Mouse (Mus musculus): ENCODE data around the gene Slc12a6. TPM values are rescaled to one million over a fixed set of nuclear protein-coding genes. Genes with fewer than 3 reads are reported as not detected.

Gene Slc12a6
- polyA plus RNA-seq, 1 experiment from 2014 or later, result 11.8 TPM

DNA sequence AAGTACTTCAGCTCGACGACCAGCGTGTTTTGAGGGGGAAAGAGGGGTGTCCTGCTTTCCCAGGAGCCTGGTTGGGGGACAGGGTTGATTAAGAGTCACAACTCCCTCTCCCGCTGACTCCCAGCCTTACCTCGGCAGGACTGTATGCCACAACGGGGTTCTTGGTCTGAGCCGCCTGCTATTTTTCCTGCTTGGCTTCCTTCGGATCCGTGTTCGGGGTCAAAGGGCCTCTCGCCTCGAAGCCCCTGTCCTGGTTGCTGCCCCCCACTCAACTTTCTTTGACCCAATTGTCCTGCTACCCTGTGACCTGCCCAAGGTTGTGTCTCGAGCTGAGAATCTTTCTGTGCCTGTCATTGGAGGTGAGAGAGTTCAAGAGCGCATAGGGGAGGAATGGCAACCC lies 23.8 kb upstream of the Slc12a6 start:
- Histone ChIP-seq H3K9me3 (replicated peaks) (no peaks in the 10 kb centered on the region), H3K4me2 (no peak overlapping the region), H3K27me3 (peaks cover 4% of the 10 kb centered on the region; the same call in 1 of the 2 replicates), H3K36me3 (ENCODE audit: poor library complexity, severe bottlenecking) (peaks cover 25% of the 10 kb centered on the region), H3K4me1 (peaks cover 13% of the 10 kb centered on the region), H3K27ac (no peak overlapping the region), H3K9ac (no peak overlapping the region), H3K4me3 (no peak overlapping the region)
- 87% methylated on average over 14 of the region's 14 CpGs for WGBS
- no peak for ATAC-seq

- 92% methylated on average over 5 of the region's 5 CpGs for WGBS
- no peak overlapping the region for H3K9ac ChIP-seq
- H3K9me3 ChIP-seq (replicated peaks), result no peaks in the 10 kb centered on the region
- H3K27ac ChIP-seq, result no peak overlapping the region
- H3K36me3 ChIP-seq (ENCODE audit: poor library complexity, severe bottlenecking), result peaks cover 28% of the 10 kb centered on the region
- no peak overlapping the region for H3K4me3 ChIP-seq
- H3K4me2 ChIP-seq, result no peak overlapping the region
- H3K4me1 ChIP-seq, result peaks cover 9% of the 10 kb centered on the region
- no peaks in the 10 kb centered on the region for H3K27me3 ChIP-seq
- no peak for ATAC-seq
Observed at GRCm38 (mm10) chr2:112245307-112245706, 20.3 kb upstream of the Slc12a6 start.

DNA sequence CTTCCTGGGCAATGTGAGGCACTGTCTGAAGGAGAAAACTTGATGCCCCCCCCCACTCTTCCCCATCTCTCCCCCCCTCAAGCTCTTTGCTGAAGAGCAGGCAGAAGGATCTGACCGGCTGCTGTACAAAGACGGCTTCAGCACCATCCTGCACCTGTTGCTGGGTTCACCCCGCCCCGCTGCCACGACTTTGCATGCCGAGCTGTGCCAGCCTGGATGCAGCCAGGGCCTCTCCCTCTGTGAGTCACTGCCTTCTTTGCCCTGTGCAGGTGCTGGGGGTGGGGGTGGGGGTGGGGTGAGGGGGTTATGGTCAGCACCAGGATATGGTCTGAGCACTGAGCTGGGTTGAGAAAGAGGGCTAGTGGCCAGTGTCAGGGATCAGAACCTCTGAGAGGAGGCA lies 19.4 kb upstream of the Slc12a6 start:
- 95% methylated on average over 6 of the region's 6 CpGs for WGBS
- Histone ChIP-seq H3K36me3 (ENCODE audit: poor library complexity, severe bottlenecking) (peaks cover 28% of the 10 kb centered on the region), H3K4me1 (no peaks in the 10 kb centered on the region), H3K4me2 (no peak overlapping the region), H3K4me3 (no peak overlapping the region), H3K27ac (no peak overlapping the region), H3K27me3 (no peaks in the 10 kb centered on the region), H3K9ac (no peak overlapping the region), H3K9me3 (replicated peaks) (no peaks in the 10 kb centered on the region)
- ATAC-seq, result no peak

GRCm38 (mm10) chr2:112247323-112247722 lies 18.3 kb upstream of the Slc12a6 start:
- H3K27me3 ChIP-seq, result no peaks in the 10 kb centered on the region
- WGBS, result 90% methylated on average over 10 of the region's 10 CpGs

GRCm38 (mm10) chr2:112249780-112250453 lies 15.7 kb upstream of the Slc12a6 start:
- Histone ChIP-seq H3K4me3 (no peak overlapping the region), H3K4me1 (no peaks in the 10 kb centered on the region), H3K27ac (no peak overlapping the region), H3K4me2 (no peak overlapping the region), H3K9ac (no peak overlapping the region), H3K27me3 (no peaks in the 10 kb centered on the region), H3K36me3 (ENCODE audit: poor library complexity, severe bottlenecking) (peaks cover 16% of the 10 kb centered on the region), H3K9me3 (replicated peaks) (no peaks in the 10 kb centered on the region)
- 88% methylated on average over 10 of the region's 10 CpGs for WGBS
- no peak for ATAC-seq

More at GRCm38 (mm10) chr2:112247323-112247722, 18.3 kb upstream of the Slc12a6 start:
- Histone ChIP-seq H3K9me3 (replicated peaks) (no peaks in the 10 kb centered on the region), H3K9ac (no peak overlapping the region), H3K27ac (no peak overlapping the region), H3K4me1 (no peaks in the 10 kb centered on the region), H3K4me3 (no peak overlapping the region), H3K36me3 (ENCODE audit: poor library complexity, severe bottlenecking) (peaks cover 28% of the 10 kb centered on the region), H3K4me2 (no peak overlapping the region)
- ATAC-seq, result no peak

DNA sequence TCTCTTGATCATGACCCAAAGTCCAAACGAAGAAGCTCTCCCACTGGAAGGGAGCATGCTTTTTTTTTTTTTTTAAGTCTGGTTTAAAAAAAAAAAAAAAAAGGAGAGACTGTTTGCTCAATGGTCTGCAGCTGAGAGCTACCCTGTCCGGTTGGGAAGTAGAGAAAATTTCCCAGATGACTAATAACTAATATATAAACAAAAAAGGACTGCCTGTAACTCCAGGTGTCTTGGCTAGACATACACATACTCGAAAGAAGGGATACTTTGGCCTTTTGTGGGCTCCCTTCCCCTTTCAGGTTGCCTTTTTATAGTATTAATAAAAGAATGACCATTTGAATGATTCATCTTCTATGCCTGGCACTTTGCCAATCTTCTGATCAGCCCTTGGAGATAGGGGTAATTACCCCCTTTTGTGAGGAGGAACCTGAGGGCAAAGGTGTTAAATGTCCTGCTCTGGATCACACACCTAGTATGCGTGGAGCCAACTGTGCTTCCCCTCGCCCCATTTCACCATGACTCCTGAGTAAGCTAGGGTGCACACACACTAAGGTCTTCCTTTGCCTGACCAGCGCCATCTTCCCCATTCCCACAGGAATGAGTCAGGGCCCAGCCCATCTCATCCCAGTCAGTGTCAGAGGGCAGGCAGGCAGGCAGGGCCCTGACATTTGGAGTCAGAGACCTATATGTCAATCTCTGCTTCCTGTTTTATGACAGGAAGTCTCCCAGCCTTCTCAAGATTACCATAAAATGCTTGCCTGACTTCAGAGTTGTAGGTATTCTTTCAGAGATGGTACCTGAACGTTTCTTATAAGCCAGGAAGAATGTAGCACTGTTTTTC lies 10.7 kb upstream of the Slc12a6 start:
- no peaks in the 10 kb centered on the region for H3K4me1 ChIP-seq
- H3K9me3 ChIP-seq (replicated peaks), result no peaks in the 10 kb centered on the region
- no peak for ATAC-seq
- H3K9ac ChIP-seq, result no peak overlapping the region
- no peak overlapping the region for H3K4me2 ChIP-seq
- no peaks in the 10 kb centered on the region for H3K36me3 ChIP-seq (ENCODE audit: poor library complexity, severe bottlenecking)
- no peak overlapping the region for H3K27ac ChIP-seq
- WGBS, result 74% methylated on average over 7 of the region's 7 CpGs
- H3K27me3 ChIP-seq, result no peaks in the 10 kb centered on the region
- H3K4me3 ChIP-seq, result no peak overlapping the region

GRCm38 (mm10) chr2:112259241-112259962 lies 6.2 kb upstream of the Slc12a6 start, which contains the start of gene Nutm1:
Nutm1 (minus strand) TSS chr2:112259291.
- Histone ChIP-seq H3K36me3 (ENCODE audit: poor library complexity, severe bottlenecking) (no peaks in the 10 kb centered on the region), H3K4me1 (peaks cover 13% of the 10 kb centered on the region), H3K4me2 (no peak within 1 kb of the TSS), H3K27ac (no peak within 1 kb of the TSS), H3K27me3 (no peaks in the 10 kb centered on the region), H3K9me3 (replicated peaks) (no peaks in the 10 kb centered on the region), H3K4me3 (no peak within 1 kb of the TSS), H3K9ac (no peak within 1 kb of the TSS)
- no peak for ATAC-seq
- WGBS, result 72% methylated on average over 10 of the region's 10 CpGs

DNA sequence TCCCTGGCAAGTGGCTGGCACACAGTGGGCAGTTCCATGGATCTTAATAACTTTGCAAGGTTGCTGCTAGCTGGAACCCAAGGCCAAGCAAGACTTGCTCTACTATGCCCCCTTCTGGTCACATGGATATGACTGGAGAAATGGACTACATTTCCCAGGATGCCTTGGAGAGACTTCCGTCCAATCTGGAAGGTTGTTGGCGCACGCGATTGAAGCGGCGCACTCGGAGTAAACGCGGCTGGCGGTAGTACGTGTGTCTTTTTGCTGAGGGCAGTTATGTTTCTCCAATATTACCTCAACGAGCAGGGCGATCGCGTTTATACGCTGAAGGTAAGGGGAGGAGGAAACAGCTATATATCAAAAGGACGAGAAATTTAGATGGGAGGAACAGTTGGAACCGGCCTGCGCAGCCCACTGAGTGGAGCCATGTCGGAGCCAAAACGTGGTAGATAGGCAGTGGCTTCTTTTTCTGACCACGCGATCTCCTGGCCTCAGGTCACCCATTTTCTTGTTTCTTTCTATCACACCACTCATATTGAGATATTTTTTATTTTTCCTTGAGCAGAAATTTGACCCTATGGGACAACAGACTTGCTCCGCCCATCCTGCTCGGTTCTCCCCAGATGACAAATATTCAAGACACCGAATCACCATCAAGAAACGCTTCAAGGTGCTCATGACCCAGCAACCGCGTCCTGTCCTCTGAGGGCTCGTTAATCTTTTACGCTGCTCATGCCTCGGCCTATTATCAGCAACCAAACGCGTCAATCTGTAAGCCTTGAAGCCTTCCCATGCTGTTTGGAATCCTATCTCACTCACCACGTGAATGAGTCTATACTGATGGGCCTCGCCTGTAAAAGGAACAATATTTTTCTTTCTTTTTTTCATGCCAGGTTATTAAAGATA lies 3.6 kb upstream of the Slc12a6 start, which contains the start of gene Nop10:
Gene Nop10 (plus strand): TSS at position 179 of the 906 bp plus-strand sequence.
- Histone ChIP-seq H3K4me1 (peaks cover 26% of the 10 kb centered on the region), H3K27ac (peak within 1 kb of the TSS; percentile 12; the same call in 1 of the 2 replicates), H3K9me3 (replicated peaks) (no peaks in the 10 kb centered on the region), H3K4me3 (peak within 1 kb of the TSS; percentile 57), H3K36me3 (ENCODE audit: poor library complexity, severe bottlenecking) (no peaks in the 10 kb centered on the region), H3K27me3 (no peaks in the 10 kb centered on the region), H3K9ac (peak within 1 kb of the TSS; percentile 70), H3K4me2 (peak within 1 kb of the TSS; percentile 77)
- ATAC-seq, result peak; percentile 73
- under 1% methylated on average over 36 of the region's 36 CpGs for WGBS

- peak overlapping the region; percentile 57 for H3K4me3 ChIP-seq
- no peak for ATAC-seq
Observed at GRCm38 (mm10) chr2:112262779-112263295, 2.8 kb upstream of the Slc12a6 start.

DNA sequence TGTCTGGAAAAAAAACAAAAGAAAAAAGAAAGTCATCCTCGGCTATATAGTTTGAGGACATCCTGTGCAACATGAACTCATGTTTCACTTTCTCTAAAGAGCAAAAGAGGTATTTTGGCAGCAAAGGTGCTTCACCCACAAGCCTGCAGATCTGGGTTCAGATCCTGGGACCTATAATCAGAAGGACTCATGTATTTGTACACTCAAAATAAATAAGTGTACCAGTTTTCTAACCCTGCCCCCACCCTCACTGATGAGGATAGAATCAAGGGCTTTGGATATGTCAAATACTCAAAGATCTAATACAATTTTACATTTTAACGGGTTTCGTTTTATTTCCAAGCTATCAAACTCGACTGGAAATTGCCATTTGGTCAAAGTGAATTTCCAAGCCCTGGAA lies 1.3 kb upstream of the Slc12a6 start:
- no peak for ATAC-seq
- no peak overlapping the region for H3K9ac ChIP-seq
- peaks cover 44% of the 10 kb centered on the region for H3K4me1 ChIP-seq
- no peak overlapping the region; the same call in 1 of the 2 replicates for H3K4me2 ChIP-seq
- no peaks in the 10 kb centered on the region for H3K27me3 ChIP-seq
- 78% methylated on average over 4 of the region's 4 CpGs for WGBS
- H3K36me3 ChIP-seq (ENCODE audit: poor library complexity, severe bottlenecking), result no peaks in the 10 kb centered on the region
- H3K9me3 ChIP-seq (replicated peaks), result no peaks in the 10 kb centered on the region
- H3K4me3 ChIP-seq, result no peak overlapping the region
- H3K27ac ChIP-seq, result no peak overlapping the region

More at GRCm38 (mm10) chr2:112262779-112263295, 2.8 kb upstream of the Slc12a6 start:
- Histone ChIP-seq H3K4me2 (peak overlapping the region; percentile 77), H3K27me3 (no peaks in the 10 kb centered on the region), H3K27ac (no peak overlapping the region), H3K36me3 (ENCODE audit: poor library complexity, severe bottlenecking) (no peaks in the 10 kb centered on the region), H3K9ac (peak overlapping the region; percentile 70), H3K4me1 (peaks cover 34% of the 10 kb centered on the region), H3K9me3 (replicated peaks) (no peaks in the 10 kb centered on the region)
- 36% methylated on average over 4 of the region's 4 CpGs for WGBS

DNA sequence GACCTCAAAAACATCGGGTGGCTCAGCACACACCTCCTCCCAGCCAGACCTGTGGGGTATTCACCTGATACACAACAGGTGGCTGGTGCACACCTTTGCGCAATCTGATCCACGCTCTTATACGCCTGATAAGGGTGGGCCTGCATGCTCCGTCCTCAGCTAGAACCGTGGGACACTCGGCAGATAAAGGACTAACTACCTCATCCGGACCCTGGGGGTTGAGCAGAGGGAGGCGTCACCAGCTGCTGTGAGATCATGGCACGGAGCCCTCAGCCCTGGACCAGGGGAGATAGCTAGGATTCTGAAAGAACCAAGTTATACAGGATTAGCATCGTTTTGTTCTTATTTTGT lies 592 bp downstream of the Slc12a6 start, which contains the start of gene Gm21985:
Gene Gm21985 (plus strand): TSS at position 73 of the 351 bp plus-strand sequence.
- Histone ChIP-seq H3K9me3 (replicated peaks) (no peaks in the 10 kb centered on the region), H3K4me2 (peak within 1 kb of the TSS; percentile 89), H3K4me3 (peak within 1 kb of the TSS; percentile 68), H3K27ac (peak within 1 kb of the TSS; percentile 90), H3K27me3 (no peaks in the 10 kb centered on the region), H3K36me3 (ENCODE audit: poor library complexity, severe bottlenecking) (no peaks in the 10 kb centered on the region), H3K9ac (peak within 1 kb of the TSS; percentile 83), H3K4me1 (peaks cover 53% of the 10 kb centered on the region)
- ATAC-seq, result peak; percentile 28
- WGBS, result 2% methylated on average over 11 of the region's 11 CpGs

Data from forebrain, embryonic 13.5 days (tissue).